Mouse (Mus musculus) forebrain, embryonic 13.5 days (tissue): ENCODE results near the gene Gm3415. TPM values are rescaled to one million over a fixed set of nuclear protein-coding genes. Genes with fewer than 3 reads are reported as not detected.
"Not testable (repeated sequence)": the region's sequence is repeated elsewhere in the genome, so short reads cannot be mapped to it uniquely, and the experiment has no call there.

Experiments
- ATAC-seq: fragments of 200-750 bp; cut with Nextera tagmentation; 2 replicates; pipeline ENCODE4 v1.8.0; 2017
- H3K27ac ChIP-seq: fragments of 300-500 bp; sonication (generic); 2 replicates; pipeline ENCODE4 v1.5.1; 2015; ENCODE audit warnings: inconsistent platforms, mild to moderate bottlenecking, moderate library complexity
- H3K27me3 ChIP-seq: fragments of 300-500 bp; sonication (generic); 2 replicates; pipeline ENCODE4 v1.6.1; 2015; ENCODE audit warnings: mild to moderate bottlenecking, inconsistent platforms
- H3K36me3 ChIP-seq: fragments of 300-500 bp; sonication (generic); 2 replicates; pipeline ENCODE4 v1.6.1; 2015; ENCODE audit warnings: mild to moderate bottlenecking, inconsistent platforms; ENCODE audit not compliant: poor library complexity, severe bottlenecking
- H3K4me1 ChIP-seq: fragments of 300-500 bp; sonication (generic); 2 replicates; pipeline ENCODE4 v1.6.1; 2015; ENCODE audit warnings: inconsistent platforms
- H3K4me2 ChIP-seq: fragments of 300-500 bp; sonication (generic); 2 replicates; pipeline ENCODE4 v1.6.1; 2015; ENCODE audit warnings: inconsistent platforms, mild to moderate bottlenecking, moderate library complexity
- H3K4me3 ChIP-seq: fragments of 300-500 bp; sonication (generic); 2 replicates; pipeline ENCODE4 v1.5.1; 2015; ENCODE audit warnings: mild to moderate bottlenecking, inconsistent platforms
- H3K9ac ChIP-seq: fragments of 300-500 bp; sonication (generic); 2 replicates; pipeline ENCODE4 v1.6.1; 2015; ENCODE audit warnings: mild to moderate bottlenecking, inconsistent platforms
- H3K9me3 ChIP-seq: fragments of 300-500 bp; sonication (generic); replicated peaks from 2 replicates; pipeline ENCODE4 v1.6.1; 2016; ENCODE audit warnings: inconsistent platforms
- WGBS: fragments of 180-500 bp; shearing (Covaris S2); methylation state at CpG from one replicate; pipeline ENCODE4 v1.1.7; 2015; 5-methylcytosine and 5-hydroxymethylcytosine counted together
- polyA plus RNA-seq: library from polyadenylated mRNA; unstranded; fragments of >200 nt; fragmentation: Nextera tagmentation; extraction: Ambion mirVana; gene quantifications from 2 replicates; pipeline ENCODE4 v1.2.1, GENCODE M21; 2015

The Gm3415 gene
- polyA plus RNA-seq: not detected in 2 replicates

- not testable (repeated sequence) for H3K4me2 ChIP-seq, H3K4me3 ChIP-seq, H3K9me3 ChIP-seq, H3K27me3 ChIP-seq, ATAC-seq, H3K27ac ChIP-seq, H3K9ac ChIP-seq, H3K4me1 ChIP-seq, H3K36me3 ChIP-seq
- WGBS: no CpG with 5 or more reads among the region's 3 CpGs
These were observed at the start of gene Gm3415 for GRCm38 (mm10) chr5:146555836-146556235. TSS of gene Gm3415 (plus strand) at chr5:146556136.

GRCm38 (mm10) chr5:146513823-146514222 is 42.1 kb upstream of the Gm3415 start, which contains the start of gene Gm3402:
TSS of gene Gm3402 (plus strand) at chr5:146514123.
- H3K9ac ChIP-seq, H3K36me3 ChIP-seq, H3K27ac ChIP-seq, H3K4me3 ChIP-seq, H3K9me3 ChIP-seq, H3K4me2 ChIP-seq, H3K4me1 ChIP-seq, H3K27me3 ChIP-seq, ATAC-seq: not testable (repeated sequence)
- 100% methylated on average over 2 of the region's 5 CpGs for WGBS

GRCm38 (mm10) chr5:146525501-146525900 is 30.4 kb upstream of the Gm3415 start, which contains the start of gene Gm3404:
TSS of gene Gm3404 (plus strand) at chr5:146525801.
- H3K4me2 ChIP-seq, H3K9me3 ChIP-seq, H3K36me3 ChIP-seq, H3K4me3 ChIP-seq, H3K4me1 ChIP-seq, ATAC-seq, H3K27me3 ChIP-seq, H3K9ac ChIP-seq, H3K27ac ChIP-seq: not testable (repeated sequence)
- 93% methylated on average over 3 of the region's 3 CpGs for WGBS

DNA sequence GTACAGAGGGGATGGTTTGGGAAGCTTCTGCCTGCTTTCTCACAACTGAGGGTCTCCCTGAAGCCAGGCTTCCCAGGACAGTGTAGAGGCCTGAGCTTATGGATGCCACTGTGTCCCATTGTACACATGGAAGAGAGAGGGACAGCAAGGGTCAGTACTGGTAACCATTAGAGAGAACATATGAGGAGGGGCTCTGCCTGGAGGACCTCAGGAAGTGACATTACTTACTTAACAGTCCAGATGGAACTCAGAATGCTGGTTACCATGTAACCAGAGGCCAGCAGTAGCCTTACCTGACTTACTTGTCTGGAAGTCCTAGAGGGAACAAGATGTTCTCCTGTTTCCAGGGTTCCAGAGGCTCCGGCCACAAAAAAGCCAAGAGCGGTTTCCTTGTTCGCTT is 18.6 kb upstream of the Gm3415 start, which contains the start of gene Gm3409:
Gm3409 (plus strand) TSS at position 301 of the 400 bp plus-strand sequence.
- 91% methylated on average over 3 of the region's 3 CpGs for WGBS
- H3K27ac ChIP-seq, H3K9ac ChIP-seq, H3K36me3 ChIP-seq, H3K4me3 ChIP-seq, H3K4me2 ChIP-seq, H3K9me3 ChIP-seq, H3K4me1 ChIP-seq, H3K27me3 ChIP-seq, ATAC-seq: not testable (repeated sequence)

DNA sequence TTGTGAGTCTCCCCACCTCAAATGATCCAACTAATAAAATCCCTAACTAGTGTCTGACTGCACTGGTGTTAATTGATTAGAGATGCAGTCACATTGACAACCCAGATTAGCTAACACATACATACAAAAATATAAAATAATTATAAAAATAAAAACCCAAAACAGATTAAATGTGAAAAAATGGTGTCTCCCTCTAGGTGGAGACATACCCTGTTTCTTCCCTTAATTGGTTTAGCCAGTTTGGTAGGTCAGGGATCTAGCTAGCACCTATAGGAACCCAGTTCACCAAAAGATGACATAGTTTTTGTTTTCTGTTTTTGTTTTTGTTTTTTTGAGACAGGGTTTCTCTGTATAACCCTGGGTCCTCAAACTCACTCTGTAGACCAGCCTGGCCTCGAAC is 8.3 kb downstream of the Gm3415 start:
- no peak overlapping the region for H3K4me2 ChIP-seq
- no peak overlapping the region for H3K9ac ChIP-seq
- no peaks in the 10 kb centered on the region for H3K9me3 ChIP-seq
- no peak for ATAC-seq
- no peaks in the 10 kb centered on the region for H3K27me3 ChIP-seq
- 87% methylated on average over 1 of the region's 1 CpGs for WGBS
- H3K27ac ChIP-seq: no peak overlapping the region
- no peaks in the 10 kb centered on the region for H3K36me3 ChIP-seq
- no peak overlapping the region for H3K4me3 ChIP-seq
- H3K4me1 ChIP-seq: no peaks in the 10 kb centered on the region

- 65% methylated on average over 4 of the region's 4 CpGs for WGBS
- no peak overlapping the region for H3K9ac ChIP-seq
- no peaks in the 10 kb centered on the region for H3K4me1 ChIP-seq
These were observed 11.1 kb downstream of the Gm3415 start for GRCm38 (mm10) chr5:146567054-146567453.

DNA sequence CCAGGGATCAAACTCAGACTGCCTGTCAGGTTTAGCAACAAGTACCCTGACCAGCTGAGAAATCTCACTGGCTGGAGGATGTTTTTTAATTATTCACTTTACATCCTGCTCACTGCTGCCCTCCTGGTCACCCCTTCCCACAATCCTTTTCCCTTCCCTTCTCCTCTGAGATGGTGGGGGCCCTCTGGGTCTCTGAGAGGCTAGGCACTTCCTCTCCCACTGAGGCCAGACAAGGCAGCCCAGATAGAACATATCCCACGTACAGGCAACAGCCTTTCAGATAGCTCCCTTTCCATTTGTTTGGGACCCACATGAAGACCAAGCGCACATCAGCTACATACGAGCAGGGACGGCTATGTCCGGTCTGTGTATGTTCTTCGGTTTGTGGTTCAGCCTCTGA is 14.2 kb downstream of the Gm3415 start:
- not testable (repeated sequence) for H3K4me2 ChIP-seq, H3K27ac ChIP-seq, H3K9ac ChIP-seq, H3K27me3 ChIP-seq, H3K4me1 ChIP-seq, H3K36me3 ChIP-seq, H3K9me3 ChIP-seq, H3K4me3 ChIP-seq, ATAC-seq
- 95% methylated on average over 6 of the region's 6 CpGs for WGBS

More at GRCm38 (mm10) chr5:146567054-146567453, 11.1 kb downstream of the Gm3415 start:
- H3K4me3 ChIP-seq: no peak overlapping the region
- H3K4me2 ChIP-seq: no peak overlapping the region
- H3K27ac ChIP-seq: no peak overlapping the region
- no peaks in the 10 kb centered on the region for H3K9me3 ChIP-seq
- H3K27me3 ChIP-seq: no peaks in the 10 kb centered on the region
- no peak for ATAC-seq
- H3K36me3 ChIP-seq: no peaks in the 10 kb centered on the region

DNA sequence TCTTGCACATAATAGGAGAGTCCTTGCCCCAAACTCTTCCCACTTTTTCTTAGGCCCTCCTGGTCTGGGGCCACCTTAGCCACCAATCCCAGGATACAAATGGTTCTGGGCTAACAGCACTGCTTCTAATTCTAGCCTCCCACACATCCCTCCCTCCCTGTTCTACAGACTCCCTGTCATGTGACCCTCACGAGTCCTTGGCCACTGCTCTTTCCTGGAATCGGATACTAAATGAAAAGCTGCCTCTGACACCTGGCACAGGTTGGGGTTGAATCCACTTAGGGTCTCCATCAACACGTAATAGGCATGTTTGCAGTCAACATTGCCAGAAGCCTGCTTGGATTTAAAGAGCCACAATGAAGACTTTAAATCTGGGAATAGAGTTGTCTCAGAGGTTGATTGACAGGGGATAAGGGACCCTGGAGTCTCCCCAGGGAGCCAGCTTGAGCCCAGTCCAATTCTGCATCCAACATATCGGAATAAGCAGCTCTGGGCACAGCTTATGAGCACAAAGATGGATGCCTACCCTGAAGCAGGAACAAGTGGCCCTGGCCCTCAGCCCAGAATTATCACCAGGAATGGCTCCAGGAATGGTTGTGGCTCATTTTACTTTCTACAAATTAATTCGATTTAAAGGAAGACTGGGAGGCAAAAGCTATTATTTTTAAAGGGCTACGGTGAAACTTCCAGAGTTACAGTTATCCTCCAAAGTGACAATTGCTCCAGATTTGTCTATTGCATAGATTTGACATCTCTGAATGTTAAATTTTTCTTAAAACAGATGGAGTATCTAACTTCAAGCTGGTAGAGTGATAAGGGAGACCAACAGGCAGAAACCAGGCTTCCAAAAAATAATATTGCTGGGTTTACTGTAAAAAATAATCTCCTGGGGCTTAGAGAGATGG is 16.1 kb downstream of the Gm3415 start:
- ATAC-seq: peak; percentile 95
- H3K27ac ChIP-seq: not testable (repeated sequence)

GRCm38 (mm10) chr5:146572735-146573042 is 16.8 kb downstream of the Gm3415 start:
- not testable (repeated sequence) for H3K9ac ChIP-seq, H3K4me2 ChIP-seq, H3K36me3 ChIP-seq, ATAC-seq, H3K4me3 ChIP-seq, H3K9me3 ChIP-seq, H3K27ac ChIP-seq, H3K27me3 ChIP-seq, H3K4me1 ChIP-seq
- WGBS: 93% methylated on average over 4 of the region's 4 CpGs

More for the DNA sequence above, 16.1 kb downstream of the Gm3415 start:
- 55% methylated on average over 6 of the region's 6 CpGs for WGBS
- H3K4me1 ChIP-seq, H3K4me2 ChIP-seq, H3K36me3 ChIP-seq, H3K9me3 ChIP-seq, H3K9ac ChIP-seq, H3K4me3 ChIP-seq, H3K27me3 ChIP-seq: not testable (repeated sequence)

DNA sequence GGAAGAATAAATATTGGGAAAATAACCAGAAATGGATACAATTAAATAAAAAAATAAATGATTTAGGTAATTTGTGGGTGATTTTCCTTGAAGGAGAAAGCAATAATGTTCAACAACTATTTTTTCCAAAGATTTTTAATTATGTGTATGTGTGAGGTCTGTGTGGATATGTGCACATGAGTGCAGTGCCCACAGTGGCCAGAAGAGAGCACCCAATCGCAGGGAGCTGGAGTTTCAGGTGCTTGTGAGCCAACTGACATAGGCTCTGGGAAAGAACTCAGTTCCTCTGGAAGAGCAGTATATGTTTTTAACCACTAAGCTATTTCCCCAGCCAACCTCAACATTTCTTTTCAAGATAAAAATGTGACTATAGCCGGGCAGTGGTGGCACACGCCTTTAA is 20.7 kb downstream of the Gm3415 start:
- 95% methylated on average over 3 of the region's 3 CpGs for WGBS
- no peaks in the 10 kb centered on the region for H3K9me3 ChIP-seq
- H3K4me1 ChIP-seq: no peaks in the 10 kb centered on the region
- no peak overlapping the region for H3K9ac ChIP-seq
- peaks cover 5% of the 10 kb centered on the region; the same call in 1 of the 2 replicates for H3K27me3 ChIP-seq
- H3K4me2 ChIP-seq: no peak overlapping the region
- no peak overlapping the region for H3K27ac ChIP-seq
- no peaks in the 10 kb centered on the region for H3K36me3 ChIP-seq
- H3K4me3 ChIP-seq: no peak overlapping the region
- no peak for ATAC-seq

DNA sequence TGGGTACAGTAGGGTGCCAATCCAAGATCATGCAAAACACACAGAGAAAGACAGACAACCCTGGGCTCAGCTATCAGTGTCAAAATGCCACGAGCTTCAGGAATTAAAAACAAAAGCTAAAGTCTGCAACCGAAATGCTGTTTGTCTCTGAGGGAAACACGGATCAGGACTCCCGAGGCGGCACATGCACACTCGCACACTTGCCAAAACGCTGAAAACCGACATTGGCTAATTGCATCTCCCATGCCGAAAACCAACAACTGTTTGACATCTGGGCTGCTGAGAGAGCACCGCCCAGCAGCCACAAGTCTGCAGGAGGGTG is 28.2 kb downstream of the Gm3415 start:
- Histone ChIP-seq H3K27me3 (peaks cover 66% of the 10 kb centered on the region), H3K36me3 (no peaks in the 10 kb centered on the region), H3K9me3 (no peaks in the 10 kb centered on the region), H3K9ac (peak overlapping the region; percentile 73), H3K4me1 (peaks cover 9% of the 10 kb centered on the region), H3K27ac (no peak overlapping the region), H3K4me3 (peak overlapping the region; percentile 62), H3K4me2 (peak overlapping the region; percentile 95)
- ATAC-seq: no peak
- 6% methylated on average over 10 of the region's 10 CpGs for WGBS

- Histone ChIP-seq H3K4me1 (peaks cover 9% of the 10 kb centered on the region), H3K27ac (no peak within 1 kb of the TSS), H3K4me3 (peak within 1 kb of the TSS; percentile 62), H3K9me3 (no peaks in the 10 kb centered on the region), H3K27me3 (peaks cover 72% of the 10 kb centered on the region), H3K36me3 (no peaks in the 10 kb centered on the region), H3K4me2 (peak within 1 kb of the TSS; percentile 95), H3K9ac (peak within 1 kb of the TSS; percentile 73)
- peak; percentile 81 for ATAC-seq
- WGBS: under 1% methylated on average over 60 of the region's 64 CpGs
These were observed 28.8 kb downstream of the Gm3415 start, which contains the start of gene Gpr12 for GRCm38 (mm10) chr5:146584478-146585306. TSS of gene Gpr12 (minus strand) at chr5:146585239.
